Mouse (Mus musculus) kidney, postnatal 0 days (tissue): ENCODE measurements around the gene Zer1. TPM values are rescaled to one million over a fixed set of nuclear protein-coding genes. Genes with fewer than 3 reads are reported as not detected.
"Not testable (repeated sequence)": the region's sequence is repeated elsewhere in the genome, so short reads cannot be mapped to it uniquely, and the experiment has no call there.

ENCODE experiments used
- ATAC-seq: fragments of 200-750 bp; cut with Nextera tagmentation; replicated peaks from 2 replicates; pipeline ENCODE4 v1.8.0; 2017; ENCODE audit warnings: low read depth, moderate number of reproducible peaks, moderate TSS enrichment, moderate library complexity; ENCODE audit not compliant: low FRiP score
- DNase-seq: peaks from one replicate; pipeline ENCODE4 v3.0.0-alpha.2; 2016; ENCODE audit warnings: low spot score
- H3K27ac ChIP-seq: fragments of 300-500 bp; sonication (generic); 2 replicates; pipeline ENCODE4 v1.5.1; 2014; ENCODE audit warnings: mild to moderate bottlenecking
- H3K27me3 ChIP-seq: fragments of 300-500 bp; sonication (generic); 2 replicates; pipeline ENCODE4 v1.6.1; 2014; ENCODE audit warnings: low read length, mixed read lengths; ENCODE audit not compliant: insufficient read depth
- H3K36me3 ChIP-seq: fragments of 300-500 bp; sonication (generic); 2 replicates; pipeline ENCODE4 v1.6.1; 2014; ENCODE audit warnings: low read length, mixed read lengths; ENCODE audit not compliant: insufficient read depth
- H3K4me1 ChIP-seq: fragments of 300-500 bp; sonication (generic); replicated peaks from 2 replicates; pipeline ENCODE4 v1.6.1; 2014; ENCODE audit warnings: antibody characterized with exemption, low read length, mixed read lengths; ENCODE audit not compliant: insufficient read depth
- H3K4me2 ChIP-seq: fragments of 300-500 bp; sonication (generic); 2 replicates; pipeline ENCODE4 v1.6.1; 2014; ENCODE audit warnings: mild to moderate bottlenecking, low read length, moderate library complexity, mixed read lengths
- H3K4me3 ChIP-seq: fragments of 300-500 bp; sonication (generic); replicated peaks from 2 replicates; pipeline ENCODE4 v1.5.1; 2014; ENCODE audit warnings: low read depth, low read length
- H3K9ac ChIP-seq: fragments of 300-500 bp; sonication (generic); 2 replicates; pipeline ENCODE4 v1.6.1; 2014; ENCODE audit warnings: low read depth, low read length
- H3K9me3 ChIP-seq: fragments of 300-500 bp; sonication (generic); replicated peaks from 2 replicates; pipeline ENCODE4 v1.6.1; 2016; ENCODE audit warnings: low read length, inconsistent platforms, mixed read lengths
- CTCF ChIP-seq: IDR thresholded peaks from 2 replicates; pipeline ENCODE4 v1.5.1; 2016; ENCODE audit warnings: antibody characterized with exemption, low read depth, mild to moderate bottlenecking, moderate library complexity
- WGBS: fragments of 180-500 bp; shearing (Covaris S2); extraction: QIAGEN DNeasy Blood & Tissue Kit; methylation state at CpG from one replicate; pipeline ENCODE4 v1.1.7; 2014; 5-methylcytosine and 5-hydroxymethylcytosine counted together
- polyA plus RNA-seq: library from polyadenylated mRNA; unstranded; fragments of >200 nt; fragmentation: Nextera tagmentation; extraction: Ambion mirVana; gene quantifications from 2 replicates; pipeline ENCODE4 v1.2.1, GENCODE M21; 2015

Gene Zer1
- polyA plus RNA-seq, 1 experiment from 2014 or later = 4.9 TPM

DNA sequence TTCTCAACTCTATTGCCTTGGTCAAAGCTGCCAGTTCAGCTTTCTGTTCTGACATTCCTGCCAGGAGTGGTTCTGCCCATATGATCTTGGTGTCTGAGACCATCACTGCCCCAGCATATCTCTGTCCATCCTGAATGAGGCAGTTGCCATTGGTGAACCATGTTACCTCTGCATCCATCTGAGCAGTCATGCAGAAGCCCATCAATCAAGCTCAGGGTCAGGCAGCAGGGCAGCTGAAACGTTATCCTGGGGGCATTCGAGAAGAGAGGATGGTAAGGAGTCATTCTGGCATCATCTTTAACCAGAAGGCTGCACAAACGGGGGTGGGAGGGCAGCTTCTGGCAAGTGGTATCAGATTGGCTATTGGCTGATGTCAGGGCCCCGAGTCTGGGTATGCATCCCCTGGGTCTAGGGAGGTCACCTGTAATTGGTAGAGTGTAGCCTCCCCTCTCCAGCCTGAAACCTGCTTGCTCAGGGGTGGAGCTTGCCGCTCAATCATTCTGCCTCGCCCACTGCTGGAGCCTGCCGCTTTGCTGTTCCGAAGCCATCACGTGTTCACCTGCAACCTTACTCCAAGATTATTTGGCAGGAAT lies 40.1 kb upstream of the Zer1 start:
- 33% methylated on average over 9 of the region's 9 CpGs for WGBS
- Histone ChIP-seq H3K36me3 (no peaks in the 10 kb centered on the region), H3K4me2 (no peak overlapping the region), H3K4me1 (no peaks in the 10 kb centered on the region), H3K9me3 (no peaks in the 10 kb centered on the region), H3K27me3 (no peaks in the 10 kb centered on the region), H3K9ac (no peak overlapping the region), H3K27ac (no peak overlapping the region), H3K4me3 (no peak overlapping the region)
- TF ChIP-seq CTCF = no peak
- ATAC-seq (0 out of 2 replicates have a peak, but pooled peaks have one; percentile 45), DNase-seq (peak; percentile 45)

- Histone ChIP-seq H3K4me3 (no peak overlapping the region), H3K36me3 (no peaks in the 10 kb centered on the region), H3K4me1 (no peaks in the 10 kb centered on the region), H3K4me2 (no peak overlapping the region), H3K27ac (no peak overlapping the region), H3K9ac (no peak overlapping the region), H3K27me3 (no peaks in the 10 kb centered on the region), H3K9me3 (no peaks in the 10 kb centered on the region)
- ATAC-seq (no peak), DNase-seq (peak; percentile 82)
- TF ChIP-seq CTCF = peak; percentile 85
Observed at GRCm38 (mm10) chr2:30161809-30162208, 37.4 kb upstream of the Zer1 start.

DNA sequence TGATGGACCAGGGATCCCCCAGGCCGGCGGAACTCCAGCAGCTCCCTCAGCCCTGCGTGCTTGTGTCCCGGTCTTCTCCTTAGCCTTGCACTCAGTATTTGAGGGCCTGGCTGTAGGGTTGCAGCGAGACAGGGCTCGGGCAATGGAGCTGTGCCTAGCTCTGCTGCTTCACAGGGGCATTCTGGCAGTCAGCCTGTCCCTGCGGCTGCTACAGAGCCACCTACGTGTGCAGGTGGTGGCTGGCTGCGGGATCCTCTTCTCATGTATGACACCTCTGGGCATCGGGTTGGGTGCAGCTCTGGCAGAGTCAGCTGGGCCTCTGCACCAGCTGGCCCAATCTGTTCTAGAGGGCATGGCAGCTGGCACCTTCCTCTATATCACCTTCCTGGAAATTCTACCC lies 35.5 kb upstream of the Zer1 start:
- not testable (repeated sequence) for H3K9ac ChIP-seq, ATAC-seq, H3K36me3 ChIP-seq, H3K9me3 ChIP-seq, H3K4me1 ChIP-seq, H3K27me3 ChIP-seq, H3K27ac ChIP-seq, H3K4me3 ChIP-seq, DNase-seq, H3K4me2 ChIP-seq
- 86% methylated on average over 7 of the region's 10 CpGs for WGBS

DNA sequence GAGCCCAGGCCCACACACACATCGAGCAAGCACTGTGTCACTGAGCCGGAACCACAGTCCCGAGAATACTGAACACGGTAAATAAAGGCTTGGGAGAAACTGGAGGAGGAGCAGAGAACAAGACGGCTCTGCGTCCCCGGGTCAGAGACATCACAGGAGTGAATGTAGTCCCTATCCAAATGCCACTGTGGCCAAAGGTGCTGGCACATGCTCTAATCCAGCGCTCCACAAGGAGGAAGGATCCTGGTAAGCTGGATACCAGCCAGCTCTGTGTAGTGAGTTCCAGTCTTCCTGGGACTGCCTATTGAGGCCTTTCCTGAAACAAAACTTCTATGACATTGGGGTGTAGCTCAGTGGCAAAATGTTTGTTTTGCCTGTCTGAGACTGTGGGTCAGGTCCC lies 28.2 kb upstream of the Zer1 start:
- ATAC-seq = peak; percentile 27; the same call in 1 of the 2 replicates
- H3K4me2 ChIP-seq = no peak overlapping the region
- no peaks in the 10 kb centered on the region for H3K9me3 ChIP-seq
- no peak overlapping the region for H3K9ac ChIP-seq
- DNase-seq = no peak
- WGBS = 50% methylated on average over 8 of the region's 8 CpGs
- peaks cover 34% of the 10 kb centered on the region for H3K36me3 ChIP-seq
- no peaks in the 10 kb centered on the region for H3K27me3 ChIP-seq
- H3K27ac ChIP-seq = no peak overlapping the region
- no peaks in the 10 kb centered on the region for H3K4me1 ChIP-seq
- H3K4me3 ChIP-seq = no peak overlapping the region
- no peak for TF ChIP-seq CTCF

DNA sequence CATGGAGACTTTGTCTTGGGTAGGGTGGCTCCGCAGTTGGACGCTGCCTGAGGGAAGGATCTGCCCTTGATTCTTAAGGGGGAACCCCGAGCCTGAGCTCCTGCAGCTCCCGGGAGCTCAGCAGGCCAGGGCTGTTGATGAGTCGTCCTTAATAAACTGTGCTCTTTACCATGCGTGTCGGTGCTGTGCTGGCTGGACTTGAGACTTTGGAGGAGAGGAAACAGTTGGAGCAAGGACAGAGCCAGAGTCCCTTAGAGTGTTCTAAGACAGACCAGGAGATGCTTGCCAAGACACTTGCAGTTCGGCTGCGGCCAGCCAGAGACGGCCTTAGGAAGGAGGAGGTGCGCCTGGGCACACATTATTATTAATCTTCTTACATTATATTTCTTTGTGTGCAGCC lies 27.5 kb upstream of the Zer1 start:
- Histone ChIP-seq H3K36me3 (peaks cover 42% of the 10 kb centered on the region), H3K9ac (no peak overlapping the region), H3K4me3 (no peak overlapping the region), H3K9me3 (no peaks in the 10 kb centered on the region), H3K27ac (no peak overlapping the region), H3K4me2 (no peak overlapping the region), H3K27me3 (no peaks in the 10 kb centered on the region), H3K4me1 (no peaks in the 10 kb centered on the region)
- no peak; the same call in 1 of the 2 replicates for ATAC-seq
- no peak for DNase-seq
- WGBS = 83% methylated on average over 11 of the region's 11 CpGs
- no peak for TF ChIP-seq CTCF

DNA sequence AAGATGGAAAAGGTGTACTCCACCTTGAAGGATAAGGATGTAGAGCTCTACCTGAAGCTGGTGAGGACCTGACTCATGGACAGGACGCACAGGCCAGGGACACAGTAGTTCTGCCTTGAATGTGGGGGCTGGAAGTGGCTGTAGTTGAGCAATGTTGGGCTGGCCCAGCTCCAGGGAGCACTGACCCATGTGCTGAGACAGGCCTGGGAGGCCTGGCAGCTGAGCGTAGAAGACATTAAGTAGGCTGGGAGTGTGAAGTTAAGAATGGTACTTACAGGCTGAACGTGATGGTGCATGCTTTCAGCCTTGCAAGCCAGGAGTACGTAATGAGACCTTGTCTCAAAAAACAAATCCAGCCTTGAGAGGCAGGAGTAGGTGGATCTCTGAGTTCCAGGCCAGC lies 23.1 kb upstream of the Zer1 start:
- DNase-seq = no peak
- Histone ChIP-seq H3K4me2 (no peak overlapping the region), H3K4me3 (no peak overlapping the region), H3K9me3 (no peaks in the 10 kb centered on the region), H3K27me3 (no peaks in the 10 kb centered on the region), H3K36me3 (peaks cover 73% of the 10 kb centered on the region), H3K27ac (no peak overlapping the region), H3K4me1 (no peaks in the 10 kb centered on the region), H3K9ac (no peak overlapping the region)
- 70% methylated on average over 4 of the region's 4 CpGs for WGBS
- TF ChIP-seq CTCF = no peak
- no peak for ATAC-seq

DNA sequence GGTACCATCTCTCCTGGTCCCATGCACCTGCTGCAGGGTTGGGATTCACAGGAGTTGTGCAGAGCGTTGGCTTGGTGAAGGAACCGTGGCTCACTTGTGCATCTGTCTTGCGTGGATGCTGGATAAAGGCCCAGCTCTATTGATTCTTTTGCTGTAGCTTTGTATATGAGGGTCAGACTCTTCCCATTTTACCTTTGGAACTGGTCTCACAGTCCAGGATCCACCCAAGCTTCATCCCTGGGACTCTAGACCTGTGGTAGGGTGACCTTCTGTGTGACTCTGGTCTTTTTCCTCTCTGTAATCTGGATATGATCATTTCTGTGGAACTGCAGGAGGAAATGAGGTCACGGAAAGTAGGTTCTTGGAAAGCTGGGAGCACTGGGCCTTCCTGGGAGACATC lies 20.1 kb upstream of the Zer1 start:
- Histone ChIP-seq H3K27me3 (no peaks in the 10 kb centered on the region), H3K36me3 (peaks cover 79% of the 10 kb centered on the region), H3K4me1 (no peaks in the 10 kb centered on the region), H3K4me2 (no peak overlapping the region), H3K9ac (no peak overlapping the region), H3K4me3 (no peak overlapping the region), H3K9me3 (no peaks in the 10 kb centered on the region), H3K27ac (no peak overlapping the region)
- 97% methylated on average over 4 of the region's 4 CpGs for WGBS
- no peak for ATAC-seq
- TF ChIP-seq CTCF = no peak
- DNase-seq = no peak

DNA sequence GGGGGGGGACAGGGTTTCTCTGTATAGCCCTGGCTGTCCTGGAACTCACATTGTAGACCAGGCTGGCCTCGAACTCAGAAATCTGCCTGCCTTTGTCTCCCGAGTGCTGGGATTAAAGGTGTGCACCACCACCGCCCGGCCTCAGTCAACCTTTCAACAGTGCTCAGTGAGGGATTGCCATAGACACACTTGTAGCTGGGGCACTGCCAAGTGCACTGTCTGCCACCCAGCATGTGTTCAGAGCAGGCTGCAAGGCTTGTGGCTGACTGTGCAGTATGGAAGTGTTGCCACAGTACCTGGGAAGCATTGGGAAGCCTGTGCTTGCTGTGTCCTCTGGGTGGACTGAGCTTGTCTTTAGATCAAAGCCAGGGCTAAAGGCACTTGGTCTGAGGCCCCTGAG lies 15.6 kb upstream of the Zer1 start:
- H3K4me2 ChIP-seq, H3K27me3 ChIP-seq, ATAC-seq, H3K27ac ChIP-seq, H3K4me1 ChIP-seq, DNase-seq, H3K9me3 ChIP-seq, H3K9ac ChIP-seq, H3K4me3 ChIP-seq: not testable (repeated sequence)
- H3K36me3 ChIP-seq = peaks cover 62% of the 10 kb centered on the region
- 98% methylated on average over 4 of the region's 4 CpGs for WGBS
